Mouse (Mus musculus): ENCODE measurements around the gene Kif23.

DNA sequence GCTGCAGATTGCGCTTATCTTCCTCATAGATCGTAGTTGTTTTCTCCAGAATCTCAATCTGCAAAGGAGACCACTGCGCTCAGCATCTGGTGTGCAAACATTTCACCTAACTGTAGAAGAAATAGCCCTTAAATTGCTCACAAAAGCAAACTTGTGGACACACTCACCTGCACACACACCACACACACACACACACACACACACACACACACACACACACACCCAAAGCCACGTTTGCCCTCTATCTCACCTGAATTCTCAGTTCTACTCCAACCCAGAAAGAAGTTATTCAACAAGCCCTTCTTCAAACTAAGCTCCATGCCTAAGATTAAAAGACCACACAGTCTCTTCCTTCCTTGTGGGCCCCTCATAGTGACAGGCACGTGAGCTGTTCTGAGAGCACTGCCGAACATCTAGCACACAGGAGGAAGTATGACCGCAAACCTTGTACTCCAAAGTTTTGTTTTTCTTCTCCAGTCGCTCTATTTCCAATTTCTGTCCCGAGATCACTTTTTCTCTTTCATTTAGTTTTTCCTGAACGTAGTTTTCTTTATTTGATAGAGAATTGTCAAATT lies 21.4 kb downstream of the Kif23 start:
- no peak for TF ChIP-seq CTCF (IDR thresholded peaks at IDR 0.05; ENCODE audit: insufficient read depth, low read length)
- no peak for TF ChIP-seq POLR2A (IDR thresholded peaks at IDR 0.05; ENCODE audit: borderline replicate concordance, extremely low read depth, low read depth, low read length)
